Mouse (Mus musculus) gastrocnemius, postnatal 14 days (tissue): ENCODE results near the gene Cacna2d1. TPM values are rescaled to one million over a fixed set of nuclear protein-coding genes. Genes with fewer than 3 reads are reported as not detected.

Source experiments
- DNase-seq: peaks from one replicate; pipeline ENCODE4 v3.0.0; 2021; ENCODE audit warnings: mixed read lengths
- intact Hi-C: fragments of 180-260 bp; cut with DNase I; formaldehyde crosslinking; loops from one replicate; pipeline ENCODE4 v1.15.1; 2025; ENCODE audit warnings: low total_unique reads
- total RNA-seq, 2 experiments: library from RNA; stranded (reverse); gene quantifications; 2 replicates each; pipeline ENCODE4 v1.2.3; 2021

The Cacna2d1 gene
- total RNA-seq, 2 experiments from 2014 or later: 294 TPM

GRCm38 (mm10) chr5:16231477-16231876, 297.0 kb downstream of the Cacna2d1 start:
- intact Hi-C loops: no loop called here
- no peak for DNase-seq

- intact Hi-C loops: no loop called here
- DNase-seq: no peak
Observed at GRCm38 (mm10) chr5:16234891-16235290, 300.4 kb downstream of the Cacna2d1 start.

GRCm38 (mm10) chr5:16235864-16236263, 301.4 kb downstream of the Cacna2d1 start:
- intact Hi-C loops: no loop called here
- no peak for DNase-seq

- DNase-seq: no peak
- intact Hi-C loops: no loop called here
Observed at GRCm38 (mm10) chr5:16236608-16237007, 302.1 kb downstream of the Cacna2d1 start.

- DNase-seq: peak; percentile 73
- intact Hi-C loops: no loop called here
Observed at GRCm38 (mm10) chr5:16237972-16238371, 303.5 kb downstream of the Cacna2d1 start.

- DNase-seq: no peak
- intact Hi-C loops: no loop called here
Observed at GRCm38 (mm10) chr5:16240255-16240654, 305.8 kb downstream of the Cacna2d1 start.

GRCm38 (mm10) chr5:16243599-16243998, 309.1 kb downstream of the Cacna2d1 start:
- intact Hi-C loops: no loop called here
- no peak for DNase-seq

- DNase-seq: no peak
- intact Hi-C loops: no loop called here
Observed at GRCm38 (mm10) chr5:16252738-16253513, 318.4 kb downstream of the Cacna2d1 start.

GRCm38 (mm10) chr5:16253768-16254167, 319.3 kb downstream of the Cacna2d1 start:
- no peak for DNase-seq
- intact Hi-C loops: no loop called here

- intact Hi-C loops: no loop called here
- no peak for DNase-seq
Observed at GRCm38 (mm10) chr5:16265385-16265784, 330.9 kb downstream of the Cacna2d1 start.

- intact Hi-C loops: no loop called here
- DNase-seq: no peak
Observed at GRCm38 (mm10) chr5:16277058-16277457, 342.6 kb downstream of the Cacna2d1 start.

GRCm38 (mm10) chr5:16281229-16281628, 346.7 kb downstream of the Cacna2d1 start:
- DNase-seq: no peak

GRCm38 (mm10) chr5:16293223-16293622, 358.7 kb downstream of the Cacna2d1 start:
- no peak for DNase-seq
- intact Hi-C loops: loop anchor here (5.0 kb wide), 1 partner anchor 456 kb away; no protein-coding TSS in a partner anchor

More at GRCm38 (mm10) chr5:16281229-16281628, 346.7 kb downstream of the Cacna2d1 start:
- intact Hi-C loops: no loop called here

- intact Hi-C loops: loop anchor here (5.0 kb wide), 1 partner anchor 457 kb away; no protein-coding TSS in a partner anchor
- no peak for DNase-seq
Observed at GRCm38 (mm10) chr5:16293825-16294224, 359.3 kb downstream of the Cacna2d1 start.

GRCm38 (mm10) chr5:16294708-16295107, 360.2 kb downstream of the Cacna2d1 start:
- intact Hi-C loops: loop anchor here (5.0 kb wide), 1 partner anchor 457 kb away; no protein-coding TSS in a partner anchor
- no peak for DNase-seq

GRCm38 (mm10) chr5:16297170-16297771, 362.8 kb downstream of the Cacna2d1 start:
- intact Hi-C loops: no loop called here
- no peak for DNase-seq

GRCm38 (mm10) chr5:16299631-16300030, 365.1 kb downstream of the Cacna2d1 start:
- intact Hi-C loops: no loop called here
- no peak for DNase-seq

GRCm38 (mm10) chr5:16309168-16310006, 374.9 kb downstream of the Cacna2d1 start:
- intact Hi-C loops: no loop called here
- DNase-seq: peak; percentile 40

- intact Hi-C loops: no loop called here
- no peak for DNase-seq
Observed at GRCm38 (mm10) chr5:16314242-16314641, 379.8 kb downstream of the Cacna2d1 start.

GRCm38 (mm10) chr5:16315983-16316390, 381.5 kb downstream of the Cacna2d1 start:
- DNase-seq: no peak
- intact Hi-C loops: no loop called here
